Mouse (Mus musculus): ENCODE measurements around the gene Cdk5rap3. TPM values are rescaled to one million over a fixed set of nuclear protein-coding genes. Genes with fewer than 3 reads are reported as not detected.
A peak's percentile ranks its signal among the peaks of the same experiment; 100 is the strongest.

Cdk5rap3 gene
- polyA plus RNA-seq, 1 experiment = 33.1 TPM

- H3K27me3 ChIP-seq (ENCODE audit: control insufficient read depth, insufficient read depth, low read length) = no peaks in the 10 kb centered on the region
- peak overlapping the region; percentile 94 for H3K27ac ChIP-seq (ENCODE audit: insufficient read depth, low read depth, low read length)
- WGBS = 31% methylated on average over 12 of the region's 12 CpGs
- H3K36me3 ChIP-seq (ENCODE audit: control insufficient read depth, insufficient read depth, low read length) = no peaks in the 10 kb centered on the region
- no peak overlapping the region; the same call in 1 of the 2 replicates for H3K4me3 ChIP-seq (ENCODE audit: low read depth, low read length)
- peaks cover 34% of the 10 kb centered on the region for H3K4me1 ChIP-seq (ENCODE audit: control insufficient read depth, insufficient read depth, insufficient read length, low read length)
- TF ChIP-seq CTCF (IDR thresholded peaks at IDR 0.05; ENCODE audit: extremely low read depth, insufficient read length, insufficient replicate concordance, low read depth, low read length) (no peak), POLR2A (IDR thresholded peaks at IDR 0.05; ENCODE audit: low read depth, low read length) (peak; percentile 53; the same call in 1 of the 2 replicates)
Observed at GRCm38 (mm10) chr11:96925469-96926148, 9.3 kb upstream of the Cdk5rap3 start.

- 60% methylated on average over 11 of the region's 11 CpGs for WGBS
- TF ChIP-seq POLR2A (IDR thresholded peaks at IDR 0.05; ENCODE audit: low read depth, low read length) (no peak), CTCF (IDR thresholded peaks at IDR 0.05; ENCODE audit: extremely low read depth, insufficient read length, insufficient replicate concordance, low read depth, low read length) (no peak)
- H3K4me3 ChIP-seq (ENCODE audit: low read depth, low read length) = no peak overlapping the region
- H3K27ac ChIP-seq (ENCODE audit: insufficient read depth, low read depth, low read length) = peak overlapping the region; percentile 94
- H3K36me3 ChIP-seq (ENCODE audit: control insufficient read depth, insufficient read depth, low read length) = no peaks in the 10 kb centered on the region
- H3K27me3 ChIP-seq (ENCODE audit: control insufficient read depth, insufficient read depth, low read length) = no peaks in the 10 kb centered on the region
- peaks cover 39% of the 10 kb centered on the region for H3K4me1 ChIP-seq (ENCODE audit: control insufficient read depth, insufficient read depth, insufficient read length, low read length)
Observed at GRCm38 (mm10) chr11:96924861-96925260, 8.6 kb upstream of the Cdk5rap3 start.

- H3K36me3 ChIP-seq (ENCODE audit: control insufficient read depth, insufficient read depth, low read length) = no peaks in the 10 kb centered on the region
- no peak overlapping the region for H3K4me3 ChIP-seq (ENCODE audit: low read depth, low read length)
- WGBS = 19% methylated on average over 6 of the region's 6 CpGs
- H3K27me3 ChIP-seq (ENCODE audit: control insufficient read depth, insufficient read depth, low read length) = no peaks in the 10 kb centered on the region
- peaks cover 34% of the 10 kb centered on the region for H3K4me1 ChIP-seq (ENCODE audit: control insufficient read depth, insufficient read depth, insufficient read length, low read length)
- peak overlapping the region; percentile 97 for H3K27ac ChIP-seq (ENCODE audit: insufficient read depth, low read depth, low read length)
- TF ChIP-seq POLR2A (IDR thresholded peaks at IDR 0.05; ENCODE audit: low read depth, low read length) (no peak), CTCF (IDR thresholded peaks at IDR 0.05; ENCODE audit: extremely low read depth, insufficient read length, insufficient replicate concordance, low read depth, low read length) (no peak)
Observed at GRCm38 (mm10) chr11:96919003-96919402, 2.7 kb upstream of the Cdk5rap3 start.

GRCm38 (mm10) chr11:96917415-96917814, 1.1 kb upstream of the Cdk5rap3 start:
- H3K36me3 ChIP-seq (ENCODE audit: control insufficient read depth, insufficient read depth, low read length) = no peaks in the 10 kb centered on the region
- H3K4me3 ChIP-seq (ENCODE audit: low read depth, low read length) = no peak overlapping the region
- peaks cover 34% of the 10 kb centered on the region for H3K4me1 ChIP-seq (ENCODE audit: control insufficient read depth, insufficient read depth, insufficient read length, low read length)
- H3K27me3 ChIP-seq (ENCODE audit: control insufficient read depth, insufficient read depth, low read length) = no peaks in the 10 kb centered on the region
- H3K27ac ChIP-seq (ENCODE audit: insufficient read depth, low read depth, low read length) = peak overlapping the region; percentile 97
- 38% methylated on average over 6 of the region's 6 CpGs for WGBS
- TF ChIP-seq POLR2A (IDR thresholded peaks at IDR 0.05; ENCODE audit: low read depth, low read length) (no peak; the same call in 1 of the 2 replicates), CTCF (IDR thresholded peaks at IDR 0.05; ENCODE audit: extremely low read depth, insufficient read length, insufficient replicate concordance, low read depth, low read length) (no peak)

DNA sequence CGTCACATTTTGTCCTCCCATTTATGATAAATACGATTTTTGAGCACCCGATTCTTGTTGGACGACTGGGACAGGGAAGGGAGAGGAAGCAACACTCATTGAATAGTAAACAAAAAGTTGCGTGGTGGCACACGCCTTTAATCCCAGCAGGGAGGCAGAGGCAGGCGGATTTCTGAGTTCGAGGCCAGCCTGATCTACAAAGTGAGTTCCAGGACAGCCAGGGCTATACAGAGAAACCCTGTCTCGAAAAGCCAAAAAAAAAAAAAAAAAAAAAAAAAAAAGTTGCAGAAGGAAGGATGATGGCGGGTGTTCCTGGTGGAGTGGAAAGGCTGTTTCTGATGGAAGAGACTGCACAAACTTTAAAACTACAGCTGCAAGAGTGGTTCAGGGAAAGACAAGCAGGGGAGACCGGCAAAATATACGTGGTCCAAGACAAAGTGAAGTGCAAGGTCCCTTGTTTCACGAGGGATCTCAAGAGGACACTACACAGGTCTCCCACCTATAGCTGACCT, 645 bp upstream of the Cdk5rap3 start:
- TF ChIP-seq POLR2A (IDR thresholded peaks at IDR 0.05; ENCODE audit: low read depth, low read length) = no peak
- TF ChIP-seq CTCF (IDR thresholded peaks at IDR 0.05; ENCODE audit: extremely low read depth, insufficient read length, insufficient replicate concordance, low read depth, low read length) = no peak
- WGBS = 10% methylated on average over 13 of the region's 13 CpGs
- Histone ChIP-seq H3K27ac (ENCODE audit: insufficient read depth, low read depth, low read length) (peak overlapping the region; percentile 97), H3K27me3 (ENCODE audit: control insufficient read depth, insufficient read depth, low read length) (no peaks in the 10 kb centered on the region), H3K4me1 (ENCODE audit: control insufficient read depth, insufficient read depth, insufficient read length, low read length) (peaks cover 34% of the 10 kb centered on the region), H3K4me3 (ENCODE audit: low read depth, low read length) (peak overlapping the region; percentile 15; the same call in 1 of the 2 replicates), H3K36me3 (ENCODE audit: control insufficient read depth, insufficient read depth, low read length) (no peaks in the 10 kb centered on the region)

DNA sequence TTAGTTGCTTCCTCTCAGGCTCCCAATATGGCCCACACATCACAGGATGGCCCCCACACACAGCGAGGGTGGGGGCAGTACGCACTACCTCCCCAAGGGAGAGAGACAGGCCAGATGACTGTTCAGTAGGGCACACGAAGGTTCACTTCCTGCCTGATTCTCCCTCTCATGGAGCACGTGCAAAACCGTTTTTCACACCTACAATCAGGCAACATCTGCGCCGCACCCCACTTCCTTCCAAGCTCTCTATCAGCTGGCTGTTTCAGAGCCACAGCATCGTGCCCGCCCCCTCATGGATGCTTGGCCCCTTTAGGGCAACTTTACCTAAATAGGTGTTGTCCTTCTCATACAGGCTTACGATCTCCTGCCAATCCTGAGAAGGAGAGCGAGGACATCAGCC, 3.6 kb downstream of the Cdk5rap3 start:
- 74% methylated on average over 11 of the region's 11 CpGs for WGBS
- Histone ChIP-seq H3K4me3 (ENCODE audit: low read depth, low read length) (no peak overlapping the region), H3K27ac (ENCODE audit: insufficient read depth, low read depth, low read length) (no peak overlapping the region), H3K27me3 (ENCODE audit: control insufficient read depth, insufficient read depth, low read length) (no peaks in the 10 kb centered on the region), H3K36me3 (ENCODE audit: control insufficient read depth, insufficient read depth, low read length) (peaks cover 27% of the 10 kb centered on the region), H3K4me1 (ENCODE audit: control insufficient read depth, insufficient read depth, insufficient read length, low read length) (peaks cover 4% of the 10 kb centered on the region)
- TF ChIP-seq CTCF (IDR thresholded peaks at IDR 0.05; ENCODE audit: extremely low read depth, insufficient read length, insufficient replicate concordance, low read depth, low read length) (no peak), POLR2A (IDR thresholded peaks at IDR 0.05; ENCODE audit: low read depth, low read length) (no peak)

DNA sequence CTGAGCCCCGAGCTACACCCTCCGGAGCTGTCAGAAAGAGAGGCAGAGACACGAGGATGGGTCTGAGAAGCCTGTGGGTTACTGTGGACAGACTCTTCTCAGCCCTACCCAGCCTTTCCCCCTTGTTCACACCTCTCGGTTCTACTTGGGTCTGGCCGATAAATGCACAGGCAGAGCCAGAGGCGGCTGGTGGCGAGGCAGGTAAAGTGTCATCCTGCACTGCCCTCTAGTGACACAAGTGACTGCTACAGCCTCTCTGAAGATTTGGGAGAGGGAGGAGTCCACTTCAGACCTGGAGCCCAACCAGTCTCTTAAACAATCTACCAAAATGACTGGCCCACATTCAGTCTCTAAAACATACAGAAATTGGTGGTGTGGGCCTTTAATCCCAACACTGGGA, 6.3 kb downstream of the Cdk5rap3 start:
- H3K27ac ChIP-seq (ENCODE audit: insufficient read depth, low read depth, low read length) = no peak overlapping the region
- 34% methylated on average over 7 of the region's 7 CpGs for WGBS
- peak; percentile 72 for TF ChIP-seq CTCF (IDR thresholded peaks at IDR 0.05; ENCODE audit: extremely low read depth, insufficient read length, insufficient replicate concordance, low read depth, low read length)
- no peak for TF ChIP-seq POLR2A (IDR thresholded peaks at IDR 0.05; ENCODE audit: low read depth, low read length)
- H3K27me3 ChIP-seq (ENCODE audit: control insufficient read depth, insufficient read depth, low read length) = no peaks in the 10 kb centered on the region
- peaks cover 35% of the 10 kb centered on the region for H3K36me3 ChIP-seq (ENCODE audit: control insufficient read depth, insufficient read depth, low read length)
- H3K4me1 ChIP-seq (ENCODE audit: control insufficient read depth, insufficient read depth, insufficient read length, low read length) = no peaks in the 10 kb centered on the region
- H3K4me3 ChIP-seq (ENCODE audit: low read depth, low read length) = no peak overlapping the region
